Mouse (Mus musculus): ENCODE results near the gene Tlr6.

- TF ChIP-seq CTCF (IDR thresholded peaks at IDR 0.05; ENCODE audit: control insufficient read depth, insufficient read depth, insufficient read length) (no peak), MAX (IDR thresholded peaks at IDR 0.05) (no peak), MYOG (IDR thresholded peaks at IDR 0.05; ENCODE audit: control insufficient read depth, extremely low read depth, insufficient read length) (no peak)
These were observed 9.3 kb upstream of the Tlr6 start for GRCm38 (mm10) chr5:64968961-64969860.

Measured in C2C12 (cell line).